Mouse (Mus musculus): ENCODE data around the gene Nbeal2.

DNA sequence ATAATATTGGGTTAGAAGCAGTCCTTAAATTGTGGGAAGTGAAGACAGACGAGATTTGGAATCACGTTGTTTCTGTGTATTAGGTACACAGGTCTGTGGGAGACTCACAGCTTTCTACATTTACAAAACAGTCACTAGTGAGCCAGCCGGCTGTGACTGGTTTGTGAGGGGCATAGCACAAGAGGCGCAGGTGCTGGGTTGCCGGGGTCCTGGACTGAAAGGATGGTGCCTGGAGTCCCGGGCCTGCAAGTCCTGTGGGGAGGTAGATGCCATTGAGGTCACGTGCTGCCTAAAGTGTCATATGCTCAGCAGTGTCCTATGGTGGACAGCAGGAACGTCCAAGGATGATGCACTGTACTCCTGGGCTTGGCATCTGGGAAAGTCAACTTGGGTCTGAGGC is 12.4 kb upstream of the Nbeal2 start:
- no peak for TF ChIP-seq ZNF384 (IDR thresholded peaks at IDR 0.05; ENCODE audit: low read depth, low read length)
- TF ChIP-seq HCFC1 (IDR thresholded peaks at IDR 0.05; ENCODE audit: borderline replicate concordance, insufficient read depth, low read length), result no peak
- no peak for TF ChIP-seq ZC3H11A (IDR thresholded peaks at IDR 0.05; ENCODE audit: borderline replicate concordance, low read depth, low read length)
- TF ChIP-seq CHD2 (IDR thresholded peaks at IDR 0.05; ENCODE audit: low read depth, low read length), result no peak

Data from ES-E14 (cell line).